ENCODE assay signal across 19 mouse cellular contexts in genomic region chr10:78135947-78136346, GRCm38 (mm10). TPM values are rescaled to one million over a fixed set of nuclear protein-coding genes. Genes with fewer than 3 reads are reported as not detected.
DNase-seq lines count a peak whose midpoint lies in the region; ATAC-seq and TF ChIP-seq lines count a peak whose summit lies in the region.
"Had no signal": no experiment of that assay in that cellular context is flagged by ENCODE, and none has a peak within 500 bp of the region (broad histone marks: within the 10 kb centered on the region; RNA-seq: fewer than 3 reads in every experiment).

No protein-coding gene starts in this region.

- H3K27me3 ChIP-seq in forebrain, embryonic 11.5 days (ENCODE audit: control insufficient read depth, insufficient read depth, low read length), result no peaks in the 10 kb centered on the region
- no peaks in the 10 kb centered on the region for H3K27me3 ChIP-seq in forebrain, embryonic 13.5 days
- no peaks in the 10 kb centered on the region for H3K27me3 ChIP-seq in liver, embryonic 12.5 days (replicated peaks)
- no peaks in the 10 kb centered on the region for H3K27me3 ChIP-seq in small intestine, adult 2 months (ENCODE audit: control insufficient read depth, insufficient read depth, low read length)
- H3K27me3 ChIP-seq: embryonic facial prominence, embryonic 12.5 days; forebrain, embryonic 12.5 days; midbrain, embryonic 12.5 days had no signal

- no peak for ATAC-seq in forebrain, embryonic 11.5 days (replicated peaks; ENCODE audit: low FRiP score)
- ATAC-seq in forebrain, embryonic 13.5 days, result no peak
- ATAC-seq in liver, embryonic 12.5 days, result no peak

- no peak overlapping the region for H3K4me3 ChIP-seq in forebrain, embryonic 11.5 days (ENCODE audit: low read depth, low read length)
- no peak overlapping the region for H3K4me3 ChIP-seq in forebrain, embryonic 13.5 days
- no peak overlapping the region for H3K4me3 ChIP-seq in liver, embryonic 12.5 days
- H3K4me3 ChIP-seq in small intestine, adult 2 months (ENCODE audit: low read depth, low read length), result no peak overlapping the region
- H3K4me3 ChIP-seq: embryonic facial prominence, embryonic 12.5 days; forebrain, embryonic 12.5 days had no signal

- no peaks in the 10 kb centered on the region for H3K36me3 ChIP-seq in forebrain, embryonic 11.5 days (ENCODE audit: control insufficient read depth, insufficient read depth, low read length)
- H3K36me3 ChIP-seq in forebrain, embryonic 13.5 days (ENCODE audit: poor library complexity, severe bottlenecking), result no peaks in the 10 kb centered on the region
- H3K36me3 ChIP-seq in liver, embryonic 12.5 days, result no peaks in the 10 kb centered on the region
- no peaks in the 10 kb centered on the region for H3K36me3 ChIP-seq in small intestine, adult 2 months (ENCODE audit: control insufficient read depth, insufficient read depth, low read length)
- H3K36me3 ChIP-seq: embryonic facial prominence, embryonic 12.5 days; forebrain, embryonic 12.5 days; midbrain, embryonic 12.5 days had no signal

- DNase-seq in forebrain, embryonic 11.5 days (ENCODE audit: low spot score), result peak; percentile 36
- peak; percentile 51 for DNase-seq in lung, postnatal 36 days
- no peak for DNase-seq in lung, postnatal 25 days (ENCODE audit: low spot score)
- no peak for DNase-seq in layer of hippocampus, postnatal 10 days (ENCODE audit: low spot score in 2 of 2)
- no peak for DNase-seq in embryo, embryonic 10 days (ENCODE audit: low spot score)
- DNase-seq: adrenal gland, postnatal 25 days; cerebellum, adult 9-10 months; layer of hippocampus, adult 9-11 months; left cerebral cortex, postnatal 4 days; thymus, adult 18-20 months; thymus, postnatal 36 days had no signal

- TF ChIP-seq CTCF in small intestine, adult 2 months (IDR thresholded peaks at IDR 0.05; ENCODE audit: extremely low read depth, insufficient read length, insufficient replicate concordance, low read depth, low read length), result no peak

- H3K27ac ChIP-seq in forebrain, embryonic 11.5 days (ENCODE audit: low read depth, low read length), result no peak overlapping the region
- H3K27ac ChIP-seq in forebrain, embryonic 13.5 days, result no peak overlapping the region
- H3K27ac ChIP-seq in liver, embryonic 12.5 days, result 0 out of 2 replicates have a peak overlapping the region, but pooled peaks have one; percentile 15
- peak overlapping the region; percentile 97 for H3K27ac ChIP-seq in small intestine, adult 2 months (ENCODE audit: insufficient read depth, low read depth, low read length)
- H3K27ac ChIP-seq: embryonic facial prominence, embryonic 12.5 days; forebrain, embryonic 12.5 days; hindbrain, embryonic 14.5 days; liver, embryonic 14.5 days; midbrain, embryonic 12.5 days had no signal

- no peak overlapping the region for H3K9ac ChIP-seq in forebrain, embryonic 11.5 days (ENCODE audit: low read length)
- no peak overlapping the region for H3K9ac ChIP-seq in forebrain, embryonic 13.5 days
- H3K9ac ChIP-seq in liver, embryonic 12.5 days, result no peak overlapping the region
- H3K9ac ChIP-seq: embryonic facial prominence, embryonic 12.5 days; forebrain, embryonic 12.5 days; hindbrain, embryonic 14.5 days; liver, embryonic 14.5 days; midbrain, embryonic 12.5 days had no signal

- no peak overlapping the region for H3K4me2 ChIP-seq in forebrain, embryonic 11.5 days (ENCODE audit: low read depth, low read length, severe bottlenecking)
- H3K4me2 ChIP-seq in forebrain, embryonic 13.5 days, result no peak overlapping the region
- no peak overlapping the region for H3K4me2 ChIP-seq in liver, embryonic 12.5 days

- 86% methylated on average over 5 of the region's 5 CpGs for WGBS in forebrain, embryonic 11.5 days
- WGBS in forebrain, embryonic 13.5 days, result 78% methylated on average over 5 of the region's 5 CpGs
- 64% methylated on average over 5 of the region's 5 CpGs for WGBS in liver, embryonic 12.5 days (ENCODE audit: insufficient replicate concordance)
- WGBS in small intestine, adult 2 months, result 61% methylated on average over 5 of the region's 5 CpGs

- no peak for TF ChIP-seq POLR2A in small intestine, adult 2 months (IDR thresholded peaks at IDR 0.05; ENCODE audit: low read depth, low read length)

- H3K9me3 ChIP-seq in forebrain, embryonic 11.5 days (ENCODE audit: control insufficient read depth, low read length), result no peaks in the 10 kb centered on the region
- H3K9me3 ChIP-seq in forebrain, embryonic 13.5 days (replicated peaks), result no peaks in the 10 kb centered on the region
- H3K9me3 ChIP-seq in liver, embryonic 12.5 days (replicated peaks), result no peaks in the 10 kb centered on the region
- H3K9me3 ChIP-seq: embryonic facial prominence, embryonic 12.5 days; forebrain, embryonic 12.5 days; midbrain, embryonic 12.5 days had no signal

- peaks cover 1% of the 10 kb centered on the region; the same call in 1 of the 2 replicates for H3K4me1 ChIP-seq in forebrain, embryonic 11.5 days (replicated peaks; ENCODE audit: control insufficient read depth, insufficient read depth, low read length)
- peaks cover 10% of the 10 kb centered on the region for H3K4me1 ChIP-seq in forebrain, embryonic 13.5 days
- H3K4me1 ChIP-seq in liver, embryonic 12.5 days, result peaks cover 30% of the 10 kb centered on the region
- peaks cover 40% of the 10 kb centered on the region for H3K4me1 ChIP-seq in small intestine, adult 2 months (ENCODE audit: control insufficient read depth, insufficient read depth, insufficient read length, low read length)

RNA-seq across cellular contexts. Expression of gene D10Jhu81e, which starts 33.6 kb away (rescaled TPM):
- polyA plus RNA-seq in forebrain, embryonic 11.5 days (2014; fragmentation: Nextera tagmentation; extraction: Ambion mirVana), result 14.0 and 16.3 TPM in 2 replicates
- 18.9 and 22.4 TPM in 2 replicates for polyA plus RNA-seq in forebrain, embryonic 13.5 days (2015; fragmentation: Nextera tagmentation; extraction: Ambion mirVana)
- 17.1 and 19.4 TPM in 2 replicates for polyA plus RNA-seq in liver, embryonic 12.5 days (2016; fragmentation: Nextera tagmentation; extraction: Ambion mirVana)
- 56.4 and 63.8 TPM in 2 replicates for polyA plus RNA-seq in small intestine, adult 2 months (2012; rRNA removed)
- total RNA-seq in layer of hippocampus, postnatal 10 days (2021), result 10 to 100 TPM; 90.8 to 97.1 TPM

RNA-seq across cellular contexts. Expression of gene Pwp2, which starts 49.0 kb away (rescaled TPM):
- 23.7 and 28.4 TPM in 2 replicates for polyA plus RNA-seq in forebrain, embryonic 11.5 days (2014; fragmentation: Nextera tagmentation; extraction: Ambion mirVana)
- 19.1 and 23.0 TPM in 2 replicates for polyA plus RNA-seq in forebrain, embryonic 13.5 days (2015; fragmentation: Nextera tagmentation; extraction: Ambion mirVana)
- polyA plus RNA-seq in liver, embryonic 12.5 days (2016; fragmentation: Nextera tagmentation; extraction: Ambion mirVana), result 23.9 and 25.5 TPM in 2 replicates
- 3.1 and 4.7 TPM in 2 replicates for polyA plus RNA-seq in small intestine, adult 2 months (2012; rRNA removed)
- 10 to 100 TPM; 18.1 to 21.0 TPM for total RNA-seq in layer of hippocampus, postnatal 10 days (2021)

Comparison
In these comparisons a context has a peak if more than half of its experiments do, and no peak if none do; other contexts are left out.
1. DNase-seq: peak in forebrain, embryonic 11.5 days (single experiment) and lung, postnatal 36 days (single experiment); none in lung, postnatal 25 days (single experiment), layer of hippocampus, postnatal 10 days (0 of 2) and embryo, embryonic 10 days (single experiment).
2. H3K27ac ChIP-seq: peak in liver, embryonic 12.5 days (single experiment) and small intestine, adult 2 months (single experiment); none in forebrain, embryonic 11.5 days (single experiment) and forebrain, embryonic 13.5 days (single experiment).